Mouse (Mus musculus): ENCODE results near the gene Sh3kbp1. TPM values are rescaled to one million over a fixed set of nuclear protein-coding genes. Genes with fewer than 3 reads are reported as not detected.

Sh3kbp1 gene
- polyA plus RNA-seq, 1 experiment = 32.0 TPM

DNA sequence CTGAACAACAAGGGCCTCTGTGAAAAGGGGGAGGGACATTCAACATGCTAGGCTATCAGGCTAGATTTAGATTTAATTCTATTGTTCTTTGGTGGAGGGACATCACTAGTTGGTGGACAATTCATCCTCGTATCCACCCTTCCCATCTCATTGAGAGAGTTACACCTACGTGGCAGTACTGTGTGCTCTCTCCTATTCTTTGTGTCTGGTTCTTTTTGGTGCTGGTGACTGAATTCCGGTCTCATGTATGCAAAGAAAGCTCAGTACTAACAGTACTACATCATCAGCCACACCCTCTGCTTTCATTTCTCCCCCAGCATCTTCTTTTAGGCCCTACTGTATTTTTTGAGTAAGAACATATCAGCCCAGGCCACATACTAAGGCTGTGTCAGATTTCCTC, 105.8 kb downstream of the Sh3kbp1 start:
- TF ChIP-seq POLR2A (IDR thresholded peaks at IDR 0.05; ENCODE audit: extremely low read depth, insufficient read depth, low read length) = no peak
- TF ChIP-seq CTCF (IDR thresholded peaks at IDR 0.05; ENCODE audit: extremely low read depth, insufficient read depth, low read length) = no peak
- Histone ChIP-seq H3K4me3 (ENCODE audit: insufficient read depth, low read length) (no peak overlapping the region), H3K4me1 (ENCODE audit: control insufficient read depth, insufficient read depth, low read length) (no peaks in the 10 kb centered on the region; the same call in 1 of the 2 replicates), H3K27ac (ENCODE audit: insufficient read depth, low read length) (no peak overlapping the region)

DNA sequence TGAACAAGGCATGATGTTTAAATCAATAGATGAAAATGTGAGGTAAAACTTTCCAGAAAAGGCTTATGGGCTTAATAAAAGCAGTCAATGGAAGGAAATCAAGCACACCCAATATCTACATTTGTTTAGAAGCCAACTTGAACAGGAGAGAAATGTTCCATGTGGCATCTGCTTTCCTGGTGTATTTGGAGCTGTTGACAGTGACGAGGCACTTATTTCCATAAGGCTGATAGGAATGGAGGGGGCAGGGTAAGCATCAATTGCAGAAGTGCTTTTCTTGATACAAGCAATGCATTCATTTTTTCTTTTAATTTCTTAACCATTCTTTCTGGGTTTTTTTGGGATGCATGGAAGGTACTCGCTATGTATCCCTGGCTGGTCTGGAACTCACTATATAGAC, 106.9 kb downstream of the Sh3kbp1 start:
- Histone ChIP-seq H3K4me3 (ENCODE audit: insufficient read depth, low read length) (no peak overlapping the region), H3K27ac (ENCODE audit: insufficient read depth, low read length) (no peak overlapping the region), H3K4me1 (ENCODE audit: control insufficient read depth, insufficient read depth, low read length) (no peaks in the 10 kb centered on the region; the same call in 1 of the 2 replicates)
- TF ChIP-seq CTCF (IDR thresholded peaks at IDR 0.05; ENCODE audit: extremely low read depth, insufficient read depth, low read length) = no peak
- TF ChIP-seq POLR2A (IDR thresholded peaks at IDR 0.05; ENCODE audit: extremely low read depth, insufficient read depth, low read length) = no peak

- Histone ChIP-seq H3K4me1 (ENCODE audit: control insufficient read depth, insufficient read depth, low read length) (no peaks in the 10 kb centered on the region; the same call in 1 of the 2 replicates), H3K4me3 (ENCODE audit: insufficient read depth, low read length) (no peak overlapping the region), H3K27ac (ENCODE audit: insufficient read depth, low read length) (no peak overlapping the region)
- no peak for TF ChIP-seq POLR2A (IDR thresholded peaks at IDR 0.05; ENCODE audit: extremely low read depth, insufficient read depth, low read length)
- no peak for TF ChIP-seq CTCF (IDR thresholded peaks at IDR 0.05; ENCODE audit: extremely low read depth, insufficient read depth, low read length)
Measured at GRCm38 (mm10) chrX:159735513-159736099, 108.5 kb downstream of the Sh3kbp1 start.

DNA sequence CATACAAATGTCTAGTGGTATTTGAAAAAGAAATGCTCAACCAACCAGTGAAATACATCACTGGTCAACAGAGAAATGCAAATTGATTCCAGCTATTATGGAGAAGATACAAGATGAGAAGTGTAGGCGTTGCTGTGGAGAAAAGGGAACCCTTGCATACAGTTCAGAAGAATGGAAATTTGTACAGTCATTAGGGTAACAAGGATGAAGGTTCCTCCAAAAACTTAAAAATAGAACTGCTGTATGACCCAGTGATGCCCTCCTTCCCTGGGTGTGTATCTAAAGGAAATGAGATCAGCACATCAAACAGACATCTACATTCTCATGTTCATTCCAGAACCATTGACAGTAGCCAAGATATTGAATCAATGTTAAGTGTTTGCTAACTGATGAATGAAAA, 110.3 kb downstream of the Sh3kbp1 start:
- Histone ChIP-seq H3K27ac (ENCODE audit: insufficient read depth, low read length) (no peak overlapping the region), H3K4me3 (ENCODE audit: insufficient read depth, low read length) (no peak overlapping the region), H3K4me1 (ENCODE audit: control insufficient read depth, insufficient read depth, low read length) (no peaks in the 10 kb centered on the region; the same call in 1 of the 2 replicates)
- TF ChIP-seq POLR2A (IDR thresholded peaks at IDR 0.05; ENCODE audit: extremely low read depth, insufficient read depth, low read length) (no peak), CTCF (IDR thresholded peaks at IDR 0.05; ENCODE audit: extremely low read depth, insufficient read depth, low read length) (no peak)

- H3K27ac ChIP-seq (ENCODE audit: insufficient read depth, low read length) = no peak overlapping the region
- TF ChIP-seq CTCF (IDR thresholded peaks at IDR 0.05; ENCODE audit: extremely low read depth, insufficient read depth, low read length) (no peak), POLR2A (IDR thresholded peaks at IDR 0.05; ENCODE audit: extremely low read depth, insufficient read depth, low read length) (no peak)
- no peaks in the 10 kb centered on the region; the same call in 1 of the 2 replicates for H3K4me1 ChIP-seq (ENCODE audit: control insufficient read depth, insufficient read depth, low read length)
- H3K4me3 ChIP-seq (ENCODE audit: insufficient read depth, low read length) = no peak overlapping the region
Measured at GRCm38 (mm10) chrX:159744035-159744434, 117.0 kb downstream of the Sh3kbp1 start.

- no peak for TF ChIP-seq POLR2A (IDR thresholded peaks at IDR 0.05; ENCODE audit: extremely low read depth, insufficient read depth, low read length)
- TF ChIP-seq CTCF (IDR thresholded peaks at IDR 0.05; ENCODE audit: extremely low read depth, insufficient read depth, low read length) = no peak
- H3K27ac ChIP-seq (ENCODE audit: insufficient read depth, low read length) = no peak overlapping the region
- no peaks in the 10 kb centered on the region; the same call in 1 of the 2 replicates for H3K4me1 ChIP-seq (ENCODE audit: control insufficient read depth, insufficient read depth, low read length)
- H3K4me3 ChIP-seq (ENCODE audit: insufficient read depth, low read length) = no peak overlapping the region
Measured at GRCm38 (mm10) chrX:159744620-159745019, 117.5 kb downstream of the Sh3kbp1 start.

GRCm38 (mm10) chrX:159751834-159752233, 124.8 kb downstream of the Sh3kbp1 start:
- TF ChIP-seq POLR2A (IDR thresholded peaks at IDR 0.05; ENCODE audit: extremely low read depth, insufficient read depth, low read length) = no peak
- TF ChIP-seq CTCF (IDR thresholded peaks at IDR 0.05; ENCODE audit: extremely low read depth, insufficient read depth, low read length) = peak; percentile 39
- Histone ChIP-seq H3K27ac (ENCODE audit: insufficient read depth, low read length) (no peak overlapping the region), H3K4me3 (ENCODE audit: insufficient read depth, low read length) (no peak overlapping the region), H3K4me1 (ENCODE audit: control insufficient read depth, insufficient read depth, low read length) (peaks cover 2% of the 10 kb centered on the region; the same call in 1 of the 2 replicates)

- H3K4me3 ChIP-seq (ENCODE audit: insufficient read depth, low read length) = no peak overlapping the region
- H3K27ac ChIP-seq (ENCODE audit: insufficient read depth, low read length) = no peak overlapping the region
- H3K4me1 ChIP-seq (ENCODE audit: control insufficient read depth, insufficient read depth, low read length) = peaks cover 2% of the 10 kb centered on the region; the same call in 1 of the 2 replicates
- no peak for TF ChIP-seq POLR2A (IDR thresholded peaks at IDR 0.05; ENCODE audit: extremely low read depth, insufficient read depth, low read length)
- no peak for TF ChIP-seq CTCF (IDR thresholded peaks at IDR 0.05; ENCODE audit: extremely low read depth, insufficient read depth, low read length)
Measured at GRCm38 (mm10) chrX:159756261-159756660, 129.2 kb downstream of the Sh3kbp1 start.

DNA sequence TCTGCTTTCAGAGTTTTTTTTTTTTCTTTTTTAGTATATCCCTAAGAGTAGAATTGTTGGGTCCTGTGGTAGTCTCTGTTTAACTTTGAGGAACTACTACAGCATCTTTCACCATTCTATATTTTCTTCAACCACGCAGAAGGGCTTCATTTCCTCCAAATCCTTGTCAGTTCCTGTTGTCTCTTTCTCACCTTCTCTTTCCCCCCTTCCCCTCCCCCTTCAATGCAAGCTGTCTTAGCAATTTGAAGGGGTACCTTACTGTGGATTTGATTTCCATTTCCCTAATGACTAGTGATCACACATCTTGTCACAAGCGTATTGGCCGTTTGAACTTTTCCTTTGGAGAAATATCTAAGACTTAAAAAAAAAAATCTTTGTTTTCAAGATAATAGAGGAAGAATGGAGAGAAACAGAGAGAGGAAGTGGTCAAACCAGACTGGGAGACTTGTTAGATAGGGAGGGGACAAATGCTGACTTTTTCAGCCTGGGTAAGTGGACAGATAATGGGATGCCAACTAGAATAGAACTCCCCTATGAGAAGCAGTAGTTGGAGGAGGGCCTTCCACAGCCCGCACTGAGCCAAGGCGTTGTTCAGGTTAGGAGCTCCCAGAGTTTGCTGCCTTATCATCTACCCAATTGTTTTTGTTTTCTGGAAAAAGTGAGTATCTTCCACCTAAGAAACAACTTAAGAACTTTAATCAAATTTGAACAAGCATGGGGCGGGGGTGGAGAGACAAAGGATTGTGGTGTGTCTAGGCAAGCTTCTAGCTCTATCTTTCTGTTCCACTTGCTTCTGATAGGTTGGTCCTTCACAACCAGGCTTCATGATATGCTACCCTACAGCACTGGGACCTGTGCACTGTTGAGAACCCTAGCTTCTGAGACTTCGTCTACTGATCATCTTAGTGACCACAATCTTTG, 130.1 kb downstream of the Sh3kbp1 start:
- Histone ChIP-seq H3K4me1 (ENCODE audit: control insufficient read depth, insufficient read depth, low read length) (no peaks in the 10 kb centered on the region), H3K4me3 (ENCODE audit: insufficient read depth, low read length) (no peak overlapping the region), H3K27ac (ENCODE audit: insufficient read depth, low read length) (no peak overlapping the region)
- TF ChIP-seq POLR2A (IDR thresholded peaks at IDR 0.05; ENCODE audit: extremely low read depth, insufficient read depth, low read length) (no peak), CTCF (IDR thresholded peaks at IDR 0.05; ENCODE audit: extremely low read depth, insufficient read depth, low read length) (no peak)
